Mouse (Mus musculus) bone marrow, adult 2 months (tissue): Measurements from ENCODE around the gene Ccn2.

Source experiments
- CTCF ChIP-seq: fragments of 200-500 bp; IDR thresholded peaks from 2 replicates; pipeline ENCODE4 v1.5.1; 2011; ENCODE audit warnings: low read length, control low read depth; ENCODE audit not compliant: control insufficient read depth, insufficient read depth
- POLR2A ChIP-seq: fragments of 200-500 bp; IDR thresholded peaks from 2 replicates; pipeline ENCODE4 v1.6.1; 2011; ENCODE audit warnings: low read depth, mild to moderate bottlenecking, control low read depth, low read length, borderline replicate concordance; ENCODE audit not compliant: control insufficient read depth

- TF ChIP-seq CTCF (no peak), POLR2A (no peak)
Observed at GRCm38 (mm10) chr10:24641416-24642140, 46.3 kb downstream of the Ccn2 start.
